Mouse (Mus musculus): ENCODE data around the gene Fus. TPM values are rescaled to one million over a fixed set of nuclear protein-coding genes. Genes with fewer than 3 reads are reported as not detected.

The Fus gene
- total and polyA plus RNA-seq, 2 experiments = 28.6 to 102 TPM

DNA sequence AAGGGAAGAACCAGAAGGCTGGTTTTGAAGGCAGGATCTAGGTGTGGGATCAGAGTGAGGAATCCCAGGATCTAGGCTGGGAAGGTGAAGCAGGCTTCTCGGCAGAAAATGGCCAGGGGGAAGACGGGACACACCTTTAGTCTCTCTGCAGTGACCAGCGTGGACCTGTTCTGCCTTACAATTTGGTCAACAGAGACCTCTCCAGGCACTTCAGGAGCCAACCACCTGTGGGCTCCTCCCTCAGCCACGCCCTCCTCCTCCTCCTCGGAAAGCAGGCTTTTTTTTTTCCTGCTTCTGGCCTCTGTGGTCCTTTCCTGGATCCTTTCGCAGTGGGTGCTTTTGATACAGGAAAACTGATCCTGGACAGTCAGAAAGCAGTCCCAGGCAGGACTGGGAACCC, 37.3 kb upstream of the Fus start, which contains the start of gene Prss8:
TSS of gene Prss8 (minus strand) at position 182 of the 400 bp plus-strand sequence.
- H3K9ac ChIP-seq (ENCODE audit: low read depth, low read length) = peak within 1 kb of the TSS; percentile 67
- DNase-seq (ENCODE audit: extremely low read depth, low read depth, low spot score) = peak; percentile 79
- no peak for TF ChIP-seq CTCF (IDR thresholded peaks at IDR 0.05; ENCODE audit: low read depth, low read length)
- peak; percentile 29; the same call in 1 of the 2 replicates for TF ChIP-seq POLR2A (IDR thresholded peaks at IDR 0.05; ENCODE audit: extremely low read depth, insufficient read depth, low read length)
- peak within 1 kb of the TSS; percentile 59 for H3K4me3 ChIP-seq (ENCODE audit: insufficient read depth, low read depth, low read length)
- H3K36me3 ChIP-seq (ENCODE audit: control insufficient read depth, insufficient read depth, low read length) = peaks cover 2% of the 10 kb centered on the region; the same call in 1 of the 2 replicates
- peaks cover 20% of the 10 kb centered on the region for H3K4me1 ChIP-seq (ENCODE audit: control insufficient read depth, insufficient read depth, low read length)
- no peaks in the 10 kb centered on the region for H3K79me2 ChIP-seq (ENCODE audit: control insufficient read depth, insufficient read depth, low read length)
- 15% methylated on average over 6 of the region's 6 CpGs for WGBS
- H3K27ac ChIP-seq (replicated peaks; ENCODE audit: insufficient read depth, low read depth, low read length) = peak within 1 kb of the TSS; percentile 41
- no peaks in the 10 kb centered on the region for H3K27me3 ChIP-seq (ENCODE audit: control insufficient read depth, insufficient read depth, low read length)

DNA sequence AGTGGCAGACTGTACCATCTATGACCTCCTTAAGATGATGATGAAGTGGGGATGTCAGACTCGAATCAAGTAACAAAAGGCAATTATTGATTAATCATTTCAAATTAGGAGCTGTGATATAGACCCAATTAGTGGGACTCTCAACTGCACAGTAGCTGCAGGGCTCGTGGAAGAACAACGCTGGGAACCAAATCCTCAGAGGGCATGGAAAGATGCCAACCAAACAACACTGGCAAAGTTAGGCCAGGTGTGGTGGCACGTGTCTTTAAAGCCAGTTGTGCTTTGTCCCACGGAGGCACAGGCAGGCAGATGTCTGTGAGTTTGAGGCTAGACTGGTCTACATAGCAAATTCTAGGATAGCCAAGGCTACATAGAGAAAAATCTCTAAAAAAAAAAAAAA, 36.6 kb upstream of the Fus start:
- no peak overlapping the region for H3K9ac ChIP-seq (ENCODE audit: low read depth, low read length)
- 27% methylated on average over 5 of the region's 5 CpGs for WGBS
- no peaks in the 10 kb centered on the region for H3K79me2 ChIP-seq (ENCODE audit: control insufficient read depth, insufficient read depth, low read length)
- TF ChIP-seq CTCF (IDR thresholded peaks at IDR 0.05; ENCODE audit: low read depth, low read length) = no peak
- no peak for TF ChIP-seq POLR2A (IDR thresholded peaks at IDR 0.05; ENCODE audit: extremely low read depth, insufficient read depth, low read length)
- no peak overlapping the region for H3K4me3 ChIP-seq (ENCODE audit: insufficient read depth, low read depth, low read length)
- H3K27me3 ChIP-seq (ENCODE audit: control insufficient read depth, insufficient read depth, low read length) = no peaks in the 10 kb centered on the region
- peaks cover under 1% of the 10 kb centered on the region; the same call in 1 of the 2 replicates for H3K36me3 ChIP-seq (ENCODE audit: control insufficient read depth, insufficient read depth, low read length)
- peak; percentile 39 for DNase-seq (ENCODE audit: extremely low read depth, low read depth, low spot score)
- peaks cover 20% of the 10 kb centered on the region for H3K4me1 ChIP-seq (ENCODE audit: control insufficient read depth, insufficient read depth, low read length)
- H3K27ac ChIP-seq (replicated peaks; ENCODE audit: insufficient read depth, low read depth, low read length) = peak overlapping the region; percentile 18; the same call in 1 of the 2 replicates

DNA sequence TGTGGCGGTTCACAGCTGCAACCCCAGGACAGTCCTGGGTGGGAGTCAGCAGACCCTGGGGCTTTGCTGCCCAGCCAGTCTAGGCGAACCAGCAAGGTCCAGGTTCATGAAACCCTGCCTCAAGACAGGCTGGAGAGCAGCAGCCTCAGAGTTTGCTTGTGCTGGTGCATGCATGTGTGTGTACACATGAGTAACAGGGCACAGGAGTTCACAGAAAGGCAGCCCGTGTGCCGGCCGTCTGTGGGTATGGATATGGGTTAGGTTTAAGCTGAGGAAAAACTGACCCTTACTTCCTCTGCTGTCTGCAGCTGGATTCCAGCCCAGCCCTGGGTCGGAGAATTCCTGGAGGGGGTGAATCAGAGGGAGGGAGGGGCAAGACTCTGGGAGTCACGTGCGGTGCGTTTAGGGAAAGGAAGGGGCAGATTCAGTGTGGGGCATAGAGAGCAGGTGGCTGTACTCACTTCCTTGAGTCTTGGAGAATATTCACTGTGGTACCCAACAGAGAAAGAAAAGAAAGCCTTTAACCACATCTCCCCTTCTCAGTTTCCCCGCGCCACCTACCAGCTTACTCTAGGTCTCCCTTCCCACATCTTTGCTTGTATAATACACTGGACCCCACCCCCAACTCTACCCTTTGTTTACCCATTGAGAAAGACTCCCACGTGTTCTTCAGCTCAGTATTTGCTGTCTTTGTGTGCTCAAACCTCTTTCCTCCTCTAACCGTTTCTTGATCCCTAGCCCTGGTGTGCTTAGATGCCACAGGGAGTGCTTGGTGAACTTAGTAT, 35.7 kb upstream of the Fus start:
- no peak for TF ChIP-seq POLR2A (IDR thresholded peaks at IDR 0.05; ENCODE audit: extremely low read depth, insufficient read depth, low read length)
- TF ChIP-seq CTCF (IDR thresholded peaks at IDR 0.05; ENCODE audit: low read depth, low read length) = no peak
- peak; percentile 84 for DNase-seq (ENCODE audit: extremely low read depth, low read depth, low spot score)
- no peaks in the 10 kb centered on the region for H3K36me3 ChIP-seq (ENCODE audit: control insufficient read depth, insufficient read depth, low read length)
- peak overlapping the region; percentile 88 for H3K27ac ChIP-seq (replicated peaks; ENCODE audit: insufficient read depth, low read depth, low read length)
- 16% methylated on average over 13 of the region's 13 CpGs for WGBS
- H3K27me3 ChIP-seq (ENCODE audit: control insufficient read depth, insufficient read depth, low read length) = no peaks in the 10 kb centered on the region
- H3K9ac ChIP-seq (ENCODE audit: low read depth, low read length) = peak overlapping the region; percentile 65
- no peaks in the 10 kb centered on the region for H3K79me2 ChIP-seq (ENCODE audit: control insufficient read depth, insufficient read depth, low read length)
- H3K4me3 ChIP-seq (ENCODE audit: insufficient read depth, low read depth, low read length) = peak overlapping the region; percentile 24; the same call in 1 of the 2 replicates
- peaks cover 20% of the 10 kb centered on the region for H3K4me1 ChIP-seq (ENCODE audit: control insufficient read depth, insufficient read depth, low read length)

DNA sequence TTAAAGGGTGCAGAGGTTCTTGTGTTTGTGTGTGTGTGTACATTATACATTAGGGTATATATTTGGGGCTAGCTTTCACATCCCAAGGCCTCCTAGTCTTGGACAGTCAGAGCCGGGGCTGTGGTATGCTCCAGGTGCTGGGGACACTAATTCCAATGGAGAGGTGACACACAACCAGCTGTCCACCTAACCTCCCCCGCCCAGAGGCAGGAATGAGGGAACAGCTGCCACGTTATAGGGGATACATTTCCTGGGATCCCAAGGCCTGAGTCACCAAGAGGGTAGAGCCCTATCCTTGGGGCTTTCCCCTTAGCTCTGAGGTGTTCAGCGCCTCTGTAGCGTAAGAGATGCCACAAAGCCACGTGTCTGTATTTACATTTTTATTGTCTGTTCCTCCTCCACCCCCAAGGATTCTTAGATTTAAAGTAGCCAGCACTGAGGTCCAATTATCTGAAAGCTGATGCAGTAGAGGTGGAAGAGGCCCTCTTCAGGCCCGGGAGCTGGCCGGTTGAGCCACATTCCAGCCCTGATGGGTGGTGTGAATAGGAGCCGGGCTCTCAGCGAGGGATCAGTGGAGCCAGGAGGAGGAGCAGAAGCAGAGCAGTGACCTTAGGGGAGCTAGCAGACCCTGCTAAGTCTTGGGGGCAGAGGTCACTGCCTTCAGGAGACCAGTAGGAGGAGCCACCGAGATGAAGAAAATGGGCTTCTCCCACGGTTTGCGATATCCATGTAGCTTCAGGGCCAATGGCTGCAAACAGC, 34.8 kb upstream of the Fus start:
- H3K9ac ChIP-seq (ENCODE audit: low read depth, low read length) = peak overlapping the region; percentile 32
- H3K4me3 ChIP-seq (ENCODE audit: insufficient read depth, low read depth, low read length) = no peak overlapping the region
- H3K27me3 ChIP-seq (ENCODE audit: control insufficient read depth, insufficient read depth, low read length) = no peaks in the 10 kb centered on the region
- TF ChIP-seq POLR2A (IDR thresholded peaks at IDR 0.05; ENCODE audit: extremely low read depth, insufficient read depth, low read length) (no peak), CTCF (IDR thresholded peaks at IDR 0.05; ENCODE audit: low read depth, low read length) (no peak)
- peak overlapping the region; percentile 67 for H3K27ac ChIP-seq (replicated peaks; ENCODE audit: insufficient read depth, low read depth, low read length)
- H3K36me3 ChIP-seq (ENCODE audit: control insufficient read depth, insufficient read depth, low read length) = no peaks in the 10 kb centered on the region
- H3K79me2 ChIP-seq (ENCODE audit: control insufficient read depth, insufficient read depth, low read length) = no peaks in the 10 kb centered on the region
- no peak for DNase-seq (ENCODE audit: extremely low read depth, low read depth, low spot score)
- peaks cover 20% of the 10 kb centered on the region for H3K4me1 ChIP-seq (ENCODE audit: control insufficient read depth, insufficient read depth, low read length)
- WGBS = 51% methylated on average over 13 of the region's 13 CpGs

DNA sequence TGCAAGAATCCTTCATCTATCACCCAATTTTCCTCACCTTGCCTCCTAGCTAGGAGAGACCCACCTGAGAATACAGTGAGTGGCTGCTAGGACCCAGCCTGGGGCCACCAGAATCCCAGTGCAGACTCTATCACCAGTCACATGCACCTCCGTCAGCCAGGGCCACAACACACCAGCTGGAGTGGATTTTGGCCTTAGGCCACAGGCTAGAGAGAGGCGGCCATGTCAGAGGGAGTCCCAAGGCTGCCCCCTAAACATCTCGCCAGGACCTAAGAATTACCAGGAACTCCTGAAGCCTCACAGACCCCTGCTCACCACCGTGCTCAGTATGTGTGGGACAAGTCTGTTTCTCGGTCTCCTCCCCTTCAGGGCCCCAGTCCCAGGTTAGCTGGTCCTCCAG, 33.2 kb upstream of the Fus start:
- Histone ChIP-seq H3K27ac (replicated peaks; ENCODE audit: insufficient read depth, low read depth, low read length) (no peak overlapping the region), H3K4me3 (ENCODE audit: insufficient read depth, low read depth, low read length) (no peak overlapping the region), H3K79me2 (ENCODE audit: control insufficient read depth, insufficient read depth, low read length) (no peaks in the 10 kb centered on the region), H3K9ac (ENCODE audit: low read depth, low read length) (no peak overlapping the region), H3K4me1 (ENCODE audit: control insufficient read depth, insufficient read depth, low read length) (peaks cover 16% of the 10 kb centered on the region), H3K27me3 (ENCODE audit: control insufficient read depth, insufficient read depth, low read length) (no peaks in the 10 kb centered on the region), H3K36me3 (ENCODE audit: control insufficient read depth, insufficient read depth, low read length) (no peaks in the 10 kb centered on the region)
- no peak for DNase-seq (ENCODE audit: extremely low read depth, low read depth, low spot score)
- TF ChIP-seq POLR2A (IDR thresholded peaks at IDR 0.05; ENCODE audit: extremely low read depth, insufficient read depth, low read length) (no peak), CTCF (IDR thresholded peaks at IDR 0.05; ENCODE audit: low read depth, low read length) (no peak)
- 86% methylated on average over 5 of the region's 5 CpGs for WGBS

Data from liver, adult 2 months (tissue).